Mouse (Mus musculus) midbrain, embryonic 16.5 days (tissue): ENCODE measurements at regions not wholly inside any gene's neighbourhood (a gene's known extent, or its start where the extent isn't known, plus 50 kb on each side); places are given as distances from the start of the nearest gene placed in this dataset.

Source experiments
- ATAC-seq: fragments of 200-750 bp; cut with Nextera tagmentation; 2 replicates; pipeline ENCODE4 v1.8.0; 2017; ENCODE audit warnings: moderate TSS enrichment
- H3K27ac ChIP-seq: fragments of 300-500 bp; sonication (generic); 2 replicates; pipeline ENCODE4 v1.5.1; 2014; ENCODE audit warnings: mild to moderate bottlenecking, low read length, mixed read lengths
- H3K27me3 ChIP-seq: fragments of 300-500 bp; sonication (generic); 2 replicates; pipeline ENCODE4 v1.6.1; 2014; ENCODE audit warnings: low read depth, low read length, mixed read lengths; ENCODE audit not compliant: control insufficient read depth, insufficient read depth
- H3K36me3 ChIP-seq: fragments of 300-500 bp; sonication (generic); 2 replicates; pipeline ENCODE4 v1.6.1; 2014; ENCODE audit warnings: mild to moderate bottlenecking, low read length, moderate library complexity, mixed read lengths; ENCODE audit not compliant: control insufficient read depth, insufficient read depth
- H3K4me1 ChIP-seq: fragments of 300-500 bp; sonication (generic); 2 replicates; pipeline ENCODE4 v1.6.1; 2014; ENCODE audit warnings: mild to moderate bottlenecking, low read length, mixed read lengths; ENCODE audit not compliant: control insufficient read depth, insufficient read depth
- H3K4me2 ChIP-seq: fragments of 300-500 bp; sonication (generic); 2 replicates; pipeline ENCODE4 v1.6.1; 2014; ENCODE audit warnings: mild to moderate bottlenecking, low read length, mixed read lengths
- H3K4me3 ChIP-seq: fragments of 300-500 bp; sonication (generic); 2 replicates; pipeline ENCODE4 v1.5.1; 2014; ENCODE audit warnings: low read depth, mild to moderate bottlenecking, low read length, moderate library complexity, mixed read lengths
- H3K9ac ChIP-seq: fragments of 300-500 bp; sonication (generic); 2 replicates; pipeline ENCODE4 v1.6.1; 2014; ENCODE audit warnings: low read depth, low read length, mixed read lengths
- H3K9me3 ChIP-seq: fragments of 300-500 bp; sonication (generic); replicated peaks from 2 replicates; pipeline ENCODE4 v1.6.1; 2014; ENCODE audit warnings: mild to moderate bottlenecking, low read length, mixed read lengths; ENCODE audit not compliant: control insufficient read depth, poor library complexity, severe bottlenecking
- WGBS: fragments of 180-500 bp; shearing (Covaris S2); extraction: QIAGEN DNeasy Blood & Tissue Kit; methylation state at CpG from one replicate; pipeline ENCODE4 v1.1.7; 2014; 5-methylcytosine and 5-hydroxymethylcytosine counted together

GRCm38 (mm10) chr1:185519811-185520210, 65.2 kb downstream of the Slc30a10 start:
- ATAC-seq: no peak
- WGBS: 72% methylated on average over 3 of the region's 3 CpGs
- Histone ChIP-seq H3K4me3 (no peak overlapping the region), H3K4me2 (no peak overlapping the region), H3K27me3 (no peaks in the 10 kb centered on the region), H3K36me3 (no peaks in the 10 kb centered on the region), H3K9me3 (no peaks in the 10 kb centered on the region), H3K4me1 (no peaks in the 10 kb centered on the region), H3K27ac (no peak overlapping the region), H3K9ac (no peak overlapping the region)

- H3K36me3 ChIP-seq: no peaks in the 10 kb centered on the region
- ATAC-seq: no peak
- H3K9ac ChIP-seq: no peak overlapping the region
- 0 out of 2 replicates have a peak, but pooled peaks cover 3% of the 10 kb centered on the region for H3K9me3 ChIP-seq
- H3K27ac ChIP-seq: no peak overlapping the region
- H3K27me3 ChIP-seq: no peaks in the 10 kb centered on the region
- H3K4me1 ChIP-seq: no peaks in the 10 kb centered on the region
- no peak overlapping the region for H3K4me2 ChIP-seq
- WGBS: 85% methylated on average over 9 of the region's 10 CpGs
- H3K4me3 ChIP-seq: no peak overlapping the region
Measured at GRCm38 (mm10) chr1:185524020-185524419, 69.4 kb downstream of the Slc30a10 start.

GRCm38 (mm10) chr1:185533471-185533870, 78.8 kb downstream of the Slc30a10 start:
- 92% methylated on average over 5 of the region's 5 CpGs for WGBS
- Histone ChIP-seq H3K9me3 (no peaks in the 10 kb centered on the region), H3K4me3 (no peak overlapping the region), H3K36me3 (no peaks in the 10 kb centered on the region), H3K27me3 (no peaks in the 10 kb centered on the region), H3K27ac (no peak overlapping the region), H3K4me2 (no peak overlapping the region), H3K9ac (no peak overlapping the region), H3K4me1 (no peaks in the 10 kb centered on the region)
- no peak for ATAC-seq

GRCm38 (mm10) chr1:185534129-185534528, 79.5 kb downstream of the Slc30a10 start:
- no peaks in the 10 kb centered on the region for H3K9me3 ChIP-seq
- H3K27me3 ChIP-seq: no peaks in the 10 kb centered on the region
- no peak overlapping the region for H3K4me3 ChIP-seq
- no peak for ATAC-seq
- no peak overlapping the region for H3K27ac ChIP-seq
- no peaks in the 10 kb centered on the region for H3K36me3 ChIP-seq
- no peak overlapping the region for H3K4me2 ChIP-seq
- 95% methylated on average over 1 of the region's 1 CpGs for WGBS
- no peaks in the 10 kb centered on the region for H3K4me1 ChIP-seq
- no peak overlapping the region for H3K9ac ChIP-seq

GRCm38 (mm10) chr1:185535321-185535720, 80.7 kb downstream of the Slc30a10 start:
- no peak for ATAC-seq
- Histone ChIP-seq H3K36me3 (no peaks in the 10 kb centered on the region), H3K27me3 (no peaks in the 10 kb centered on the region), H3K9me3 (no peaks in the 10 kb centered on the region), H3K9ac (no peak overlapping the region), H3K4me3 (no peak overlapping the region), H3K27ac (no peak overlapping the region), H3K4me2 (no peak overlapping the region), H3K4me1 (no peaks in the 10 kb centered on the region)
- 90% methylated on average over 6 of the region's 6 CpGs for WGBS

- H3K4me2 ChIP-seq: no peak overlapping the region
- ATAC-seq: no peak
Measured at GRCm38 (mm10) chr1:185537236-185537635, 82.6 kb downstream of the Slc30a10 start.

GRCm38 (mm10) chr1:185539458-185539857, 84.8 kb downstream of the Slc30a10 start:
- no peaks in the 10 kb centered on the region for H3K4me1 ChIP-seq
- no peaks in the 10 kb centered on the region for H3K27me3 ChIP-seq
- H3K9ac ChIP-seq: no peak overlapping the region
- 0 out of 2 replicates have a peak, but pooled peaks cover 2% of the 10 kb centered on the region for H3K9me3 ChIP-seq
- no peak for ATAC-seq
- no peaks in the 10 kb centered on the region for H3K36me3 ChIP-seq
- 76% methylated on average over 1 of the region's 1 CpGs for WGBS
- H3K4me2 ChIP-seq: no peak overlapping the region
- H3K27ac ChIP-seq: no peak overlapping the region
- H3K4me3 ChIP-seq: no peak overlapping the region

More at GRCm38 (mm10) chr1:185537236-185537635, 82.6 kb downstream of the Slc30a10 start:
- H3K4me1 ChIP-seq: no peaks in the 10 kb centered on the region
- H3K9me3 ChIP-seq: no peaks in the 10 kb centered on the region
- no peaks in the 10 kb centered on the region for H3K27me3 ChIP-seq
- no peak overlapping the region for H3K4me3 ChIP-seq
- no peaks in the 10 kb centered on the region for H3K36me3 ChIP-seq
- no peak overlapping the region for H3K27ac ChIP-seq
- no peak overlapping the region for H3K9ac ChIP-seq
- 91% methylated on average over 4 of the region's 4 CpGs for WGBS

GRCm38 (mm10) chr1:185546346-185546745, 91.7 kb downstream of the Slc30a10 start:
- Histone ChIP-seq H3K4me1 (no peaks in the 10 kb centered on the region; the same call in 1 of the 2 replicates), H3K27ac (no peak overlapping the region), H3K36me3 (no peaks in the 10 kb centered on the region), H3K9ac (no peak overlapping the region), H3K27me3 (no peaks in the 10 kb centered on the region), H3K9me3 (0 out of 2 replicates have a peak, but pooled peaks cover 2% of the 10 kb centered on the region), H3K4me2 (no peak overlapping the region), H3K4me3 (no peak overlapping the region)
- ATAC-seq: 0 out of 2 replicates have a peak, but pooled peaks have one; percentile 39

GRCm38 (mm10) chr1:185572761-185573530, 118.3 kb downstream of the Slc30a10 start:
- 61% methylated on average over 9 of the region's 9 CpGs for WGBS
- Histone ChIP-seq H3K4me2 (no peak overlapping the region), H3K27me3 (no peaks in the 10 kb centered on the region), H3K36me3 (no peaks in the 10 kb centered on the region), H3K4me3 (no peak overlapping the region), H3K9ac (no peak overlapping the region), H3K27ac (no peak overlapping the region), H3K4me1 (no peaks in the 10 kb centered on the region), H3K9me3 (no peaks in the 10 kb centered on the region)
- no peak for ATAC-seq
